Mouse (Mus musculus) cerebellum, adult 2 months (tissue): ENCODE measurements around the gene Pcnx.
"Not testable (repeated sequence)": the region's sequence is repeated elsewhere in the genome, so short reads cannot be mapped to it uniquely, and the experiment has no call there.

ENCODE experiments used
- CTCF ChIP-seq: fragments of 200-500 bp; IDR thresholded peaks from 2 replicates; pipeline ENCODE4 v1.5.1; 2011; ENCODE audit warnings: low read depth, mild to moderate bottlenecking, control low read depth, low read length, moderate library complexity, borderline replicate concordance; ENCODE audit not compliant: insufficient read depth
- POLR2A ChIP-seq: fragments of 200-500 bp; IDR thresholded peaks from 2 replicates; pipeline ENCODE4 v1.6.1; 2011; ENCODE audit warnings: low read length, control low read depth, borderline replicate concordance; ENCODE audit not compliant: insufficient read depth

- TF ChIP-seq CTCF, POLR2A: not testable (repeated sequence)
Observed at GRCm38 (mm10) chr12:82033973-82034372, 174.2 kb downstream of the Pcnx start.
